Mouse (Mus musculus): ENCODE results near the gene Dnajc11. TPM values are rescaled to one million over a fixed set of nuclear protein-coding genes. Genes with fewer than 3 reads are reported as not detected.

Dnajc11 gene
- polyA plus RNA-seq (2014; fragmentation: Illumina TruSeq; extraction: RNeasy Lipid Tissue Mini Kit (QIAGEN cat#74804); ENCODE audit: low read depth, low replicate concordance): 58.1 TPM

DNA sequence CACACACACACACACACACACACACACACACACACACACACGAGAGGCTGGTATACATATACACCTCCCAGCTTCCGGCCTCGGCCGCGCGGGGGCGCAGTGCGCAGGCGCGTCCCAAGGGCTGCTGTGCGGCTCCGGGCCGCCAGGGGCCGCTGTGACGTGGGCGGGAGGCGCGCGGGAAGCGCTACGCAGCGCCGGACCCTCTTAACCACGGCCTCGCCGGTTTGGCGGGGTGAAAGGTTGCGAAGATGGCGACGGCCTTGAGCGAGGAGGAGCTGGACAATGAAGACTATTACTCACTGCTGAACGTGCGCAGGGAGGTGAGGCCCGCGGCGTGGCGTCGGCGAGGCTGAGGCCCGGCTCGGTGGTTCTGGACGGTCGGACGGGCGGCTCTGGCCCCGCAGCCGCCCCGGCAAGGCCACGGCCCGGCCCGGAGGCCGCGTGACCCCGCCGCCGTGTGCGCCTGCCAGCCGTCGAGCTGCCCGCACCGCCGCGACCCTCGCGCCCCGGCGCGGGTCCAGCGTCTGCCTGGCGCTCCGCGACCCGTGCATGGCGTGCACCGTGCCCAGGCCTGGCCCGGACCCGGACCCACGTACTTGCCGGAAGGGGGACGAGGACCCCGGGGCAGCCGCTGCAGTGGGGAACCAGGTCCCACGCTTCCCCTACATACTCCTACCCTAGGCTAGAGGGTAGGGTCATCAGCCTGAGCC, at the start of gene Dnajc11:
Dnajc11 (plus strand) TSS at position 187 of the 710 bp plus-strand sequence.

DNA sequence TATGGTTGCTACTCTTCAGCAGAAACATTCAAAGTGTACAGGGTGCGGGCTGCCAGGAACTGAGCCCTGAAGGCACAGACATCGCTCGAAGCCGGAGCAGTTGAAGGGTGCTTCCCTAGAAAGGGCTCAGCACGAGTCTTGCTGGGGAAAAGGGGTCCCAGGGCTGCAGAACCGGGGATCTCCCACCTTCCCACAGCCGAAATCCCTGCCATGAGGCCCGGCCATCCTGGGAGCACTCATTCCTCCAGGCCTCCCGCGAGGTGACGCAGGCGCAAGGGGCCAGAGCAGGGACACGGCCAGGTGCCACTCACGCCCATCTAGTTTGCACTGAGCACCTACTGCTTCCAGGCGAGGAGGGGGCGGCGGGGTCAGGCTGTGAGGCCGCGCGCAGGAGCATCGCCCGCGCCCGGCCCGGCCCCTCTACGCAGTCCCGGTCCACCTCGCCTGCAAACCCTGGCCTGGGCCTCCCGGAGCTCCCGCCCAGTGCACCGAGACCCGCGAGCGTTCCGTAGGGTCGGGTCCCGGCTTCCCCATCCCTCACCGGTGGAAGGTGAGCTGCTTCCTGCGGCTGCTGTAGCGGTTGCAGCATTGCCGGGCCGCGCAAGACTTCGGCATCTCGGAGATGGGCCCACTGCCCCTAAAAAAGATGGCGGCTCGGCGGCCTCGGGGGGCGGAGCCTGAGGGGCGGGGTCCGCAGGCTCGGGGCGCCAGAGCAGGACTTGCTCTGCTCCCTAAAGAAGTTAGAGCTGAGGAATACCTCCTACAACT, 55.0 kb downstream of the Dnajc11 start, which contains the start of gene Thap3:
Thap3 (minus strand) TSS at position 656 of the 768 bp plus-strand sequence.

DNA sequence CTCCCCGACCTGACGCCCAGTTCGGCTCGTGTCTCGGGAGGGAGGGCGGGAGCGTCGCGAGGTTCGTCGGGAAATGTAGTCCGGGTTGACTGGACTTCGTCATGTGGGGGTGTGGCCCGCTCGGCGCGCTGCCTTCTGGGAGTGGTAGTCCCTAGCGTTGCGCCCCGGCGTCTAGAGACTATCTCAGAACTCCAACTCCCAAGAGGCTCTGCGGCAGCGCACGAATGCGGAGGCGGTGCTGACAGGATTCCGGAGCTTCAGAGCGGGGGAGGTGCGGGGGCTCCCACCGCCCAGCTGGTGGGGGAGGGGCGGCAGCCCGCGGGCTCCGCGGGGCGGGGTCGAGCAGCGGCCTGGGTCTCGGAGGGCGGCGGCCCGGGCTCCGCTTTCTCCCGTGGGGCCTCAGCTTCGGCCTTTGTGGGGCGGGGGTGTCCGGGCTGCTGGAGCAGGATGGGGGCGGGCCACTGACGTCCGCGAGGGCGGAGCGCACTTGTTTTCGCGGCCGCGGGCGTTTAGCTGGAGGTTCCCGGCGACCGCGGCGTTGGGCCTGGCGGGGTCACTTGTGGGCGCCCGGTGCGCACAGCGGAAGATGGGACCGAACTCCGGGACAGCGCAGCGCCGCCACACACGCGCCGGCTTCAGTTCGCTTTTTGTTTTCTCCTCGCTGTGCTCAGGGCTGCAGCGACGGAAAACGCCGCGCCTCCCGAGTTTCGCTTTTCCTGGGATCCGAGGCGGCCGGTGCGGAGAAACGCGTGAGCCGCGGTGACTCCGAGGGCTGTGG, 62.9 kb downstream of the Dnajc11 start, which contains the start of gene Phf13:
Phf13 (minus strand) TSS at position 86 of the 778 bp plus-strand sequence.

DNA sequence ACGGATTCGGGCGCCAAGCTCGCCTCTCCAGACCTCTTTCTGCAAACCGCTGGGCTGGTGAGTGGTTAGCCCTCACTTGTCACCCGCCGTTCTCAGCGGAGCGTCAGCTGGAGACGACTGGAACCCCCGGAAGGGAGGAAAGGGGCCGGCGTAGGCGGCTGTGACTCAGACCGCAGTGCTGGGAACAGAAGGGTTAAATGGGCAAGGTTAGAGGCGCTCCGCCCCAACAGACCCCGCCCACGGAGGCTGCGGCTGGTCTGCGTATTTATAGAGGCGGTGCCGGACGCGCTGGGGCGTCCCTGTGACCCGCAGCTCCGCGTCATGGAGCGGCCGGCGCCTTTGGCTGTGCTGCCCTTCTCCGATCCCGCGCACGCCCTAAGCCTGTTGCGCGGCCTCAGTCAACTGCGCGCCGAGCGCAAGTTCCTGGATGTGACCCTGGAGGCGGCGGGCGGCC, 75.2 kb downstream of the Dnajc11 start, which contains the start of gene Klhl21:
Klhl21 (plus strand) TSS at position 182 of the 454 bp plus-strand sequence.

DNA sequence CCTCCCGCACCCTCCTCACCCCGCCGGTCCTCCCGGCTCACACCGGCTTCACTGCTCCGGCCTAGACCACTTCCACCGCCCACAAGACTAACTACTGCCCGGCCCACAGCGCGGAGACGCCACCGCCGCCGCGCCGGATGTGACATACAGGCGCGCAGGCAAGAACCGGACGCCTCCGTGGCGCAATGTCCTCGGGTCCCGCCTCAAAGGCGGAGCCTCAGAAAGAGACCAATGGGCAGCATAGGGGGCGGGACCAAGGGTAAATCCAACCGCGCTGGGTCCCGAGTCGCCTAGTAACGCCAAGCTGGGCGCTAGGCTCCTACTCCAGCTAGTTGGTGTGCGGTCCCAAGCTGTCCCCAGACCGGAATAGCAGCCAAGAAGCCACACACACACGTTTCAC, 94.0 kb downstream of the Dnajc11 start, which contains the start of gene Zbtb48:
Zbtb48 (minus strand) TSS at position 148 of the 400 bp plus-strand sequence.

Other genes with a start within 250 kb of the Dnajc11 start
- 35.4 TPM for gene Camta1, start 71.8 kb upstream of the Dnajc11 start, polyA plus RNA-seq (2014; fragmentation: Illumina TruSeq; extraction: RNeasy Lipid Tissue Mini Kit (QIAGEN cat#74804); ENCODE audit: low read depth, low replicate concordance)
- gene Thap3, start 55.3 kb downstream of the Dnajc11 start, polyA plus RNA-seq (2014; fragmentation: Illumina TruSeq; extraction: RNeasy Lipid Tissue Mini Kit (QIAGEN cat#74804); ENCODE audit: low read depth, low replicate concordance): not detected
- 11.3 TPM for gene Phf13, start 62.6 kb downstream of the Dnajc11 start, polyA plus RNA-seq (2014; fragmentation: Illumina TruSeq; extraction: RNeasy Lipid Tissue Mini Kit (QIAGEN cat#74804); ENCODE audit: low read depth, low replicate concordance)
- 3.7 TPM for gene Klhl21, start 75.1 kb downstream of the Dnajc11 start, polyA plus RNA-seq (2014; fragmentation: Illumina TruSeq; extraction: RNeasy Lipid Tissue Mini Kit (QIAGEN cat#74804); ENCODE audit: low read depth, low replicate concordance)
- 1.7 TPM for gene Zbtb48, start 94.0 kb downstream of the Dnajc11 start, polyA plus RNA-seq (2014; fragmentation: Illumina TruSeq; extraction: RNeasy Lipid Tissue Mini Kit (QIAGEN cat#74804); ENCODE audit: low read depth, low replicate concordance)
- gene Tas1r1, start 104.9 kb downstream of the Dnajc11 start, polyA plus RNA-seq (2014; fragmentation: Illumina TruSeq; extraction: RNeasy Lipid Tissue Mini Kit (QIAGEN cat#74804); ENCODE audit: low read depth, low replicate concordance): not detected
- 22.7 TPM for gene Nol9, start 105.6 kb downstream of the Dnajc11 start, polyA plus RNA-seq (2014; fragmentation: Illumina TruSeq; extraction: RNeasy Lipid Tissue Mini Kit (QIAGEN cat#74804); ENCODE audit: low read depth, low replicate concordance)
- not detected for gene Plekhg5, start 138.8 kb downstream of the Dnajc11 start, polyA plus RNA-seq (2014; fragmentation: Illumina TruSeq; extraction: RNeasy Lipid Tissue Mini Kit (QIAGEN cat#74804); ENCODE audit: low read depth, low replicate concordance)
- gene Tnfrsf25, start 182.2 kb downstream of the Dnajc11 start, polyA plus RNA-seq (2014; fragmentation: Illumina TruSeq; extraction: RNeasy Lipid Tissue Mini Kit (QIAGEN cat#74804); ENCODE audit: low read depth, low replicate concordance): not detected
- not detected for gene Espn, start 218.7 kb downstream of the Dnajc11 start, polyA plus RNA-seq (2014; fragmentation: Illumina TruSeq; extraction: RNeasy Lipid Tissue Mini Kit (QIAGEN cat#74804); ENCODE audit: low read depth, low replicate concordance)
- gene Hes2, start 225.2 kb downstream of the Dnajc11 start, polyA plus RNA-seq (2014; fragmentation: Illumina TruSeq; extraction: RNeasy Lipid Tissue Mini Kit (QIAGEN cat#74804); ENCODE audit: low read depth, low replicate concordance): not detected
- 1.2 TPM for gene Acot7, start 244.4 kb downstream of the Dnajc11 start, polyA plus RNA-seq (2014; fragmentation: Illumina TruSeq; extraction: RNeasy Lipid Tissue Mini Kit (QIAGEN cat#74804); ENCODE audit: low read depth, low replicate concordance)

Measured in adrenal gland, adult 10 weeks (tissue).